Mouse (Mus musculus) G1E (cell line): ENCODE measurements around the gene Brat1.

Experiments used
- CTCF ChIP-seq: IDR thresholded peaks from 2 replicates; pipeline ENCODE4 v1.5.1; 2012; ENCODE audit warnings: low read depth, low read length, inconsistent platforms, mixed read lengths
- GATA1 ChIP-seq: IDR thresholded peaks from 2 replicates; pipeline ENCODE4 v1.6.1; 2012; ENCODE audit warnings: borderline replicate concordance, low read length, inconsistent platforms, mixed read lengths
- GATA2 ChIP-seq: IDR thresholded peaks from 2 replicates; pipeline ENCODE4 v1.6.1; 2012; ENCODE audit warnings: low read depth, low read length, inconsistent platforms, borderline replicate concordance
- POLR2AphosphoS5 ChIP-seq: IDR thresholded peaks from 2 replicates; pipeline ENCODE4 v1.6.1; 2012; ENCODE audit warnings: low read depth, low read length, inconsistent platforms; ENCODE audit not compliant: insufficient replicate concordance
- TAL1 ChIP-seq: conservative IDR thresholded peaks from 2 replicates; pipeline ENCODE4 v1.6.1; 2012; ENCODE audit warnings: low read depth, low read length, inconsistent platforms, mixed read lengths

GRCm38 (mm10) chr5:140752639-140753038 is 47.8 kb downstream of the Brat1 start:
- TF ChIP-seq CTCF, result no peak; the same call in 1 of the 2 replicates
- TF ChIP-seq GATA1, result no peak
- TF ChIP-seq TAL1, result no peak
- no peak for TF ChIP-seq GATA2
- no peak for TF ChIP-seq POLR2AphosphoS5
